Mouse (Mus musculus): ENCODE measurements around the gene Zfp513.
"Not testable (repeated sequence)": the region's sequence is repeated elsewhere in the genome, so short reads cannot be mapped to it uniquely, and the experiment has no call there.

Zfp513 gene

DNA sequence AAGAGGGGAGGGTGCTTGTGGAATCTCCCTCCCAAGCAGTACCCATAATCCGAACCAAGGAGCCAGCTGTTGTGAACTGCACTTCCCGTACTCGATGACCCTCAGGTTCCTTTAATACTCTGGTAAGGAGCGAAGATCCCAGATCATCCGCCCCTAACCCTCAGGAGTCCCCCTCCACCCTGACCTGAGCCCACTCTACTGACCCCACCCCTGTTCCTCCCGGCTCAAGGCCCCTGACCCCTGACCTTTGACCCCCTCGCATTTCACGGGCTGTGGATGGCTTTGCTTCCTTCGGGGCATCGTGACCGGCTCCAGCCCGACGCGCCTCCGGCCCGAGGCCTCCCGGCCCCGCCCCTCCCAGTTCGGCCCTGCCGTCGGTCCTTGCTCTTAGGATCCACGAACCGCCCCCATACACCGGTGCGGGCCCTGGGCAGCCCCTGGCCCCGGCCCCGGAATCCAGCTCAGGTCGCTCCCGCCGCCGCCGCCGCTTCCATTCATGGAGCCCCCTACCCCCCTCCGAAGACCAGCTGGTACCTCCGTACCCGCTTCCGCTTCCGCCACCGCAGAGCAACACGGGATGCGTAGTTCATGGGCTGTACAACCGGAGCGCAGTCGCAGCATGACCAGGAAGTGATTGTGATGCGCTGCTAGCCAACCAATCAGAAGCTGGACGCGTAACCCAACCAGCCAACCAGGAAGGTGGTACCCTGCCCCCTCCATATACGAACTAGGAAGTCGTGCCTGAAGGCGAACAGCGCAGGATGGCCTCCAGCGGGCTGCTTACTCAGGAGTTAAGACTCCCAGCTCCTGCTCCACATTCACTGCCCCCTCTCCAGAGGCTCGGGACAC lies at the start of gene Zfp513:
Gene Zfp513 (minus strand): TSS at position 562 of the 849 bp plus-strand sequence.
- peak; percentile 93 for DNase-seq (ENCODE audit: low read depth, low spot score)

DNA sequence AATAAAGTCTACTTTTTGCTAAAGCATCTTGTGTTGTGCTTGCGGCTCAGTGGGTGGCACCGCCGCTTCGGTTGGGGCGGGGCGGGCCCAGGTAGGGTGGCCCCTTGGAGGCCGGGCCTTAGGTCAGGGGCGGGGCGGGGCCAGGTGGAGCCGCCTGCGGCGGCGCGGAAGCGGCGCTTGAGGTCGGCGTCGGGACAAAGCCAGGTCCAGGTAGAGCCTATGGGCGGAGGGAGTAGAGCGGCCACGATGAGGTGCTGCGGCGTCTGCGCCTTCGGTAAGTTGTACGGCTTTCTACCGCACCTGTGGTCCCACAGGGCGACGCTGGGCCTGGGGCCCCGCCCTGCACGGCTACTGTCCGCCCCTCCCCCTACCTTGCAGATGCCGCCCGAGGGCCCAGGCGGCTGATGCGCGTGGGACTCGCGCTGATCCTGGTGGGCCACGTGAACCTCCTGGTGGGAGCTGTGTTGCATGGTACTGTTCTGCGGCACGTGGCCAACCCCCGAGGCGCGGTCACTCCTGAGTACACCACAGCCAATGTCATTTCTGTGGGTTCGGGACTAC lies 49.5 kb upstream of the Zfp513 start, which contains the start of gene Krtcap3:
Gene Krtcap3 (plus strand): TSS at position 151 of the 561 bp plus-strand sequence.
- DNase-seq (ENCODE audit: low read depth, low spot score) = peak; percentile 27

DNA sequence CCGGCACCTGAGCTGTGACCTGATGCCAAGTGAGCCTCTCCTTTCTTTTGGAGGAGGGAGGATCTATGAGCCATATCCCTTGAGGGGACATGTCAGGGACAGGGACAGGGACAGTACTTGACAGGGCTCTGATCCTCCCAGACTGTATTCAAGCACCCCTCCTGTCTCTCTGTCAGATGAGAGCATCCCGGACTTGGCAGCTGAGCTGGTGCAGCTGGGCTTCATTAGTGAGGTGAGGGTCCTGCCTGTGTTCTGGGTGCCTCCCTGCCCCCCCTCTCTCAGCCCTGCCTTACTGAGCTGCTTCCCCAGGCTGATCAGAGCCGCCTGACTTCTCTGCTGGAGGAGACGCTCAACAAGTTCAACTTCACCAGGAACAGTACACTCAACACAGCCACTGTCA lies 48.6 kb upstream of the Zfp513 start:
- DNase-seq (ENCODE audit: low read depth, low spot score) = no peak

DNA sequence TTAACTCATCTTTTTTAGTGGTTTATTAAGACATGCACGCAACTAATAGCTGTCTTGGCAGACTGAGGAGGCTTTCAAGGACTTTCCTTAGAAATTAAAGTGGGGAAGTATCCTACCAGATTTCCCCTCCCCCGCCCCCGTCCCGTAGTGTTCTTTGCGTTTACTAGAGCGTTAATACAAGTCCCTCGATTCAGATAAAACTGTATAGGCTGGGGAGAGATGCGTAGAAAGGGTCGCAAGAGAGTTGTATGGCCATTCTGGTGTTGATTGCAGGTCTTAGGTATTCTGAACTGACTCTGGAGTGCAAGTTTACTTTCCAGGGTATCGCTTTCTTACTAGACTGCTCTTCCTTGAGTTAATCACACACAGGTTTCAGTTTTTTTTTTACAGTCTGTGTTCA lies 40.1 kb upstream of the Zfp513 start:
- DNase-seq (ENCODE audit: low read depth, low spot score) = no peak

DNA sequence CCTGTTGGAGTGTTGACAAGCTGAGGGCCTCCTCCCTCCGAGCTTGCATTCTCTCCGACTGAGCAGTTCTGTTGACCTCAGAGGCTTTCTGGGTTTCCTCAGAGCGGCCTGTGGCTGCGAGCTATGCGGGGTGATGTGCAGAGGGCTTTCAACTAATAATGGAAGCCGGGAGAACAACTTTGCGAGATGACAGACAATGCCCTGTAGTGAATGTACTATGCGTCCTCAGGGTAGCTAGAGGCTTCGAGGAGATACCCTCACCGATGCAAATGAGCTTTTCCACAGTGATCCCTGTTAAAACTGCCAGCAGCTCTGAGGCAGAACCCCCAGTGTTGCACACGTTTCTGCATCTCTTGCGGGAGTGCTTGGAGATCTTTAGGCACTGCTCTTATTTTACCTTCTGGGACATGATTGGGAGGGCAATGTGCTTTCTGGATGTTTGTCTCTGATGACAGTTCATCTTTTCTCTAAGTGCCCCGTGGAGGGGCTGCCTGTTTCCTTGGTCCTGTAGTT lies 39.5 kb upstream of the Zfp513 start:
- no peak for DNase-seq (ENCODE audit: low read depth, low spot score)

DNA sequence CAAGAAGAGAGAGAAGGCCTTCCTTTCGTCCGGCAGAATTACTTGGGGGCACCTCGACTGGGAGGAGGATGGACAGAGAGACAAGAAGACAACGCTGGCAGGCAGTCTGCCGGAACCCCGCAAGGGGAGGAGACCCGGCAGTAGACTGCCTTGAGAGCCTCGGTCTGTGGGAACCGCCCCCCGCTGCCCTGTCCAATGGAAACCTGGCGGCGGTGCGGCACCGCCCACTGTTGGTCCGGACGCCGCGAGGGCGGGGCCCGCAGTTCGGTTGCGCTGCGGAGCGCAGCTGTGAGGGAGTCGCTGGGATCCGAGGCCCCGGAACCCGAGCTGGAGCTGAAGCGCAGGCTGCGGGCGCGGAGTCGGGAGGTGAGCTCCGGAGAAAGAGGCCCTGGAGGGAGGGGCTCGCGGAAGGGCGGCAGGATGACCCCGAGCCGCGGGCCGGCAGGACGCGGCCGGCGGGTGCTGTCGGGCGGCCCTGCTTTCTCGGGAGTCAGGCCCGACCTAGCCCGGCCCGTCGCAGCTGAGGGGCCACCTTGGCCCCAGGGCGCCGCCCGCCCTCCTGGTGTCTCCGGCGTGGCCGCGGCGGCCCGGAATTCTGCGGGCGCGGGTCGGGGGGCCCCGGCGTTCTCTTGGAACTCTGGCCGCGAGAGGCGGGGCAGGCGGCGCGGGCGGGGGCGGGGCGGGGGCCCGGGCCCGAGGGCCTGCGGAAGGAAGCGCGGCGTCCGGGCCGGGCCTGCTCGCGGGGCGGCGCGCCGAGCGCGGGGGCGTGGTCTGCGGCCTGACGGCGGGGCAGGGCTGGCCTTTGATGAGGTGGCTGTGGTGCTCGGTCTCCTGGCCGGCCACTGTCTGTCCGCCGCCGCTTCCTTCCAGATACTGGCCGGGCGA lies 38.8 kb upstream of the Zfp513 start, which contains the start of the genes Nrbp1 and Gm9970:
Gene Nrbp1 (plus strand): TSS at position 228 of the 885 bp plus-strand sequence.
Gene Gm9970 (minus strand): TSS at position 596 of the 885 bp plus-strand sequence.
- peak; percentile 92 for DNase-seq (ENCODE audit: low read depth, low spot score)

DNA sequence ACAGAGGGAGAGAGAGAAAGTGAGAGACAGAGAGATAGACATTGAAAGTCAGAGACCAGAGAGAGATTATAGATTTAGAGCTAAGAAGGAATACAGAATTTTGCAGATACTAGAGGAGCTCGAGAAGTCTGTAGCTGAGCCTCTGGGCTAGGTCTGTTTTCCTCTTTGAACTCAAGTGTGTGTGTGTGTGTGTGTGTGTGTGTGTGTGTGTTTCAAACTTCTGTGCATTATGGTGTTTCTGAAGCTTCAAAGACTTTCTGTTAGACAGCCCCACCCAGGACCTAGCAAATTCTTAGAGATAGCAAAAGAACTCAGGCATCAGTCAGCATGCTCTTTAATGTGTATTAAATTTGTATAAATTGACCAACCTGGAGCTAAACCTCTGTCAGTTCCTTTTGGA lies 24.5 kb upstream of the Zfp513 start:
- no peak for DNase-seq (ENCODE audit: low read depth, low spot score)

DNA sequence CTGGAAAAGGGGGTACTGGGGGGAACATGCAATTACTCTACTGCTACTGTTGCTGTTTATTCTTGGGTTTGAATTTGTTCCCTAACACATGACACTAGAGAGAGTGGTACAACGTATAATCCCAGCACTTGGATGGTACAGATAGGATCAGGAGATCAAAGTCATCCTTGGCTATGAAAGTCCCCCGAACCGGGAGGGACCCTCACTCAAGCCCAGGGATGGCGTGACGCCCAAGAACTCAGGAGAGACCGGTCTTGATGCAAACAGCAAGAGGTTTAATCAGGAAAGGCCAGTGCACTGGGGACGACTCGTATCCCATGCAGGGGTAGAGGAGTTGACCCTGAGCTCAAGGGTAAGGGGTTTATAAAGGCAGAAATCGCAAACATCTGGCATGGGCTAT lies 20.6 kb upstream of the Zfp513 start:
- no peak for DNase-seq (ENCODE audit: low read depth, low spot score)

DNA sequence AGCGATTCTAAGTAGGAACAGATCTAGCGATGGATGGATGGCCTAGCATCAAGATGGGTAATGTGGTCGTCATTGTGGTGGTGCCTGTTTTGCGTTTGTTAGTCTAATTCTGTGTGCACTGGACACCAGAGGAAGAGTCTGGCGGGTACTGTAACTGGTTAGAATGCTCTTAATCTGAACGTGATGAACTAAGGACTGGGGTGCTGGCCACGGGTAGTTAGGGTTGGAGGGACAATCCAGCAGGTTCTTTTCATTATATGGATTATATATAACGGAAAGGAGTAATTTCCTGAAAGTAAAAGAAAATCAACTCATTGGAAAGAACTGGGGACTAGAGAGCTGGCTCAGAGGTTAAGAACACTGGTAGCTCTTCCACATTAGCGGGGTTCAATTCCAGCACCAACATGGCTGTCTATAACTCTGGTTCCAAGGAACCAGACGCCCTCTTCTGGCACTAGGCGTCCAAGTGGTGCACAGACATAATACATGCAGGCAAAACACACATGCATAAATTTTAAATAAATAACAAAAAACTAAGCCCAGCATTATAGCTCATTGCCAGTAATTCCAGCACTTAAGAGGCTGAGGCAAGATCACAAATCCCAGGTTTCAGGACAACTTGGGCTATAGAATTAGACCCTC lies 19.3 kb upstream of the Zfp513 start:
- DNase-seq (ENCODE audit: low read depth, low spot score) = peak; percentile 59

DNA sequence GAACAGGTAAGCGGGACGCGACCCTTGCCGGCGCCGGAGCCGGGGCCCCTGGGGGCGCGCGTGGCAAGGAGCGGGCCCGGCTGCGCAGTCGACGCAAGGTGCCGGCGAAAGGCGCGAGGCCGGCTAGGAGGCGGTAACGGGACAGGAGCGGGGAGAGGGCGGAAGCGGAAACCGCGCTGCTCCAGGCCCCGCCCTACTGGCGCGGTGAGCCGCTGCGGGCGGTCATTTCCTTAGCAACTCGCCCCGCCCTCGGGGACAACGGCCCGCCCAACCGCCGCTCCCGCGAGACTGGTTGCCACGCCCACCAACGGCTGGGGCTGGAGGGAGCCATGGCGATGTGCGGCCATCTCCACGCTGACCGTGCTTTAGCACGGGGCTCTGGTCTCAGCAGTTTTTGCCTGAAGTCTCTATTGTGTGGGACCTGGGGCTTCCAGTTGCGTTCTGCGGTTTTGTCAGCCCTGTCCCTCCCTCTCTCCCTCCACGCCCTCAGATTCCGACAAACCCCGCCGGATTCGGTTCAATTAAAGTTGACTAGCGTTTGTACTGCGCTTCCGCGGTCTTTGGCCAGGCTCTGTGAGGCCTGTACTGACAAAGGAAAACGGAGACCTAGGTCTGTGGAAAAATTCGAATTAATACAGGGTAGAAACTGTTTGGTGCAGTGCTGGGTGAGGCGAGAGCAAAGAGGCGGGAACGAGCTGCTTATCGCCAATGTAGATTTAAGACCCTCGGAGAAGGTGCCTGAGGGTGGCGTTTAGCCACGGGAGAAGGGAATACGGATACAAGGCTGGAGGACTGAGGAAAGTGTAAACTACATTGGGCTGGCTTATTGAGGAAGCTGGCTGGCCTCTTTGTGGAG lies 18.6 kb upstream of the Zfp513 start, which contains the start of gene Ppm1g:
Gene Ppm1g (minus strand): TSS at position 240 of the 856 bp plus-strand sequence.
- DNase-seq (ENCODE audit: low read depth, low spot score) = peak; percentile 93

DNA sequence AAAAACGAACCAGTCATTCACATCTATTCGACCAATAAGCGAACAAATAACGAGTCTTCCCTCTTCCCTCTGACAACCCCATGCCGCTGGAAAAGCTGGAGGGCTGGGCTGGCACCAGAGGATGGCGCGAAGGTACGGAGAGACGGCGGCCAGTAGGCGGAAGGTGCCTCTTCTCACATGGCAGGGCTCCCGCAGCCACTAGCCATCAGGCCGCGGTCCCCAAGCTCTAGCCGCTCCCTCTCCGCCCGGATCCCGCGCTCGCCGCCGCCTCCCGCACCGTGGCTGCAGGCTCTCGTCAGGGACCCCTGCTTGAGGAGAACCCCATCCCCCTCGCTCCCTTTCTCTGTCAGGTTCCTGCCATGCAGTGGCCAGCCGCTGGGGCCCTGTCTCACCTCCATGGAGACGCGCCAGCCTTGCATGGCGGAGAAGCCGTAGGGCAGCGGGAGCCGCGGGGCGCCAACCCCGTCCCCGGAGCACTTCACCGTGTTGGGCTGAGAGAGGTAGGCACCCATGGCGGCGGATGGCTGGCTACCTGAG lies 17.9 kb upstream of the Zfp513 start:
- DNase-seq (ENCODE audit: low read depth, low spot score) = peak; percentile 38

DNA sequence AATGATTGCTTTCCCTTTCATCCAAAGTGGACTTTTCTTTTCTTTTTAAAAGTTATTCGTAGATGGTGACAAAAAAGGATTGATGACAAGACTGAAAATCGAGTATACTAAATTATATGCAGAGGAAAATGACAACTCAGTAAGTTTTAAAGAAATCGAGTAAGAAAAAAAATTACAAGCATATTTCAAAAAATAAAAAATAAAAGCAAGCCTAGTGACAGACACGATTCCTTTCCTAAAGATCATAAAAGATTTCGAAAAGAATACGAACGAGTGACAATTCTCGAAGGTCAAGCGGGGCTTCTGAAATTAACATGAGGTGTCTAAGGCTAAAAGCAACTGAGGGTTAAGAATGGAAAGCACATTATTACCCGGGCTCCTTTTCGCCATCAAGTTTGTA lies 17.4 kb upstream of the Zfp513 start:
- no peak for DNase-seq (ENCODE audit: low read depth, low spot score)

DNA sequence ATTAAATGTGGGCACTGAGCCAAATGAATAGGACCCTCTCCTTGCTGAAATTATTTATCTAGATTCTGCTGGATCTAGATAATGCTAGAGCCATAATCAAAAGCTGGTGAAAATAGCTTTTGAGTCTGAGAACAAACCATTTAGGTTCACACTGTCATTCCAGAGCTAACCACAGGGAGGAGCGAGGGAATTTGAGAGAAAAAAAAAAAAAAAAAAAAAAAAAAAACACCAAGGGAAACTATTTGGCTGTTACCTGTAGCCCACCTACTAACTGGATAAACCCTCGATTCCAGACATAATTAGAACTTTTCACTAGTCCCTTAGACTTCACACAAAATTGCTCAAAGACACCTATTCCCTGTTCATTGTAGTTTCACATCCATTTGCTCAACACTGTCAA lies 17.0 kb upstream of the Zfp513 start:
- no peak for DNase-seq (ENCODE audit: low read depth, low spot score)

DNA sequence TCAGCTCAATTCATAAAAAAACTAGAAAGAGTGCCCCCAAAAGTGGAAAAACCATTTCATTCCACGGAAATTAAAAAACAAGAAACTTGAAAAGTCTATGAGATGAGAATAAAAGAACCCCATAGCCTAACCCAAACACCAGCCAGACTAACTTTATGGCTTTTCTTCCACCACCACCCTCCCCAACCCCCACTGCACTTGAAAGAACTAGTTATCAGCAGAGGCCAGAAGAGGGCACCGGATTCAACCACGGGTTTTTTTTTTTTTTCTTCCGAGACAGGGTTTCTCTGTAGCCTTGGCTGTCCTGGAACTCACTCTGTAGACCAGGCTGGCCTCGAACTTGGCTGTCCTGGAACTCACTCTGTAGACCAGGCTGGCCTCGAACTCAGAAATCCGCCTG lies 16.2 kb upstream of the Zfp513 start:
- DNase-seq (ENCODE audit: low read depth, low spot score) = no peak

DNA sequence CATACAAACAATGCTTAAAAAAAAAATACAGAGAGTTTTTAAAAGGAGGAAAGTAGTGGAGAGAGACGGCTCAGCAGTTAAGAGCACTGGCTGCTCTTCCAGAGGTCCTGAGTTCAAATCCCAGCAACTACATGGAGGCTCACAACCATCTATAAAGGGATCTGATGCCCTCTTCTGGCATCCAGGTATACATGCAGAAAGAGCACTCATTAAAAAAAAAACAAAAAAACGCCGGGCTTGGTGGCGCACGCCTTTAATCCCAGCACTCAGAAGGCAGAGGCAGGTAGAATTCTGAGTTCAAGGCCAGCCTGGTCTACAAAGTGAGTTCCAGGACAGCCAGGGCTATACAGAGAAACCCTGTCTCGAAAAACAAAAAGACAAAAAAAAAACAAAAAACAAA lies 14.5 kb upstream of the Zfp513 start:
- not testable (repeated sequence) for DNase-seq (ENCODE audit: low read depth, low spot score)

DNA sequence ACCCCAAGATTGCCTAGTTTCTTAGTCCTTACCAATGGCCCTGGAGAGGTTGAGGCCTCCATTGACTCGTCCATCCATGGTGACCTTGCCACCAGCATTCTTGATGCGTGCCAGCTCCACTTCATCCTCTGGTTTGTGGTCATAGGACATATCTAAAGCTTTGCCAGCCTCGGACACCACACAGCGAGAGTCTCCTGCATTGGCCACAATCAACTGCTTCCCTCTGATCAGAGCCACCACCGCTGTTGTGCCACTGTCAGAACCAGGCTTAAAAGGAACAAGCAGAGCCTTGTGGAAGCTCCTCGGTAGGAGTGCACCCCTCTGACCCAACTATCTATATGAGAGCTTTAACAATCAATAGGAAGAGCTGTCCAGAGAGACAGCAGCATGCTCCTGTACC lies 2.3 kb upstream of the Zfp513 start:
- DNase-seq (ENCODE audit: low read depth, low spot score) = no peak

DNA sequence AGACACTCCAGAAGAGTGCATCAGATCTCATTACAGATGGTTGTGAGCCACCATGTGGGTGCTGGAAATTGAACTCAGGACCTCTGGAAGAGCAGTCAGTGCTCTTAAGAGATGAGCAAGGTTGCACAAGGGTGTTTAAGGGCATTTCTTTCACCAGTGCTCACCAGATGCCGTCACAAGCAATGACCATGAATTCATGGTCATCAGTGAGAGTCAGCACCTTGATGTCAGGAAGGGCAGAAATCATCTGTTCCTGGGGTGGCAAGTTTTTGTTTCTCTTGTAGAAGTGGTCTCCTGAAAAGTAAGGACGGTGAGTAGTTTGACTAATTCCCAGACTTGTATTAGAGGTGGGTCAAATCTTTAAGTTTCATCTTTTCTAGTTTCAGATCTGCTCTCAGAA lies 1.8 kb upstream of the Zfp513 start:
- DNase-seq (ENCODE audit: low read depth, low spot score) = no peak

DNA sequence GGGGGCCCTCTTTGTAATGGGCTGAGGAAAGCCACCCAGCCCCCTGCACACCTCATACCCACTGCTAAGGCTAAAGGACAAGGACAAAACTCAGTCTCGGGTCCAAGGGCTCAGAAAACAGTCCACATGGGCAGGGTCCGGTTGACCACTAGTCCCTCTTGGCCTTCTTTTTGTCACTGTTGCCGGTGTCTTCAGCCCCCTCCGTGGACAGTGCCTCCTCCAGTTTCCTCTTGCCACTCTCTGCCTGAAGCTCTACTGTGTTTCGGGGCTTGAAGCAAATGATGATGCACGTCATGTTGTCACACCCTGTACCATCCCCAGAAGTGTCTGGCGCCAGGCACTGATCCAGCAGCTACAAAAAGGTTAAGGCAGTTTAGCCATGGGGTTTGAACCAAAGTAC lies 830 bp upstream of the Zfp513 start:
- DNase-seq (ENCODE audit: low read depth, low spot score) = no peak

DNA sequence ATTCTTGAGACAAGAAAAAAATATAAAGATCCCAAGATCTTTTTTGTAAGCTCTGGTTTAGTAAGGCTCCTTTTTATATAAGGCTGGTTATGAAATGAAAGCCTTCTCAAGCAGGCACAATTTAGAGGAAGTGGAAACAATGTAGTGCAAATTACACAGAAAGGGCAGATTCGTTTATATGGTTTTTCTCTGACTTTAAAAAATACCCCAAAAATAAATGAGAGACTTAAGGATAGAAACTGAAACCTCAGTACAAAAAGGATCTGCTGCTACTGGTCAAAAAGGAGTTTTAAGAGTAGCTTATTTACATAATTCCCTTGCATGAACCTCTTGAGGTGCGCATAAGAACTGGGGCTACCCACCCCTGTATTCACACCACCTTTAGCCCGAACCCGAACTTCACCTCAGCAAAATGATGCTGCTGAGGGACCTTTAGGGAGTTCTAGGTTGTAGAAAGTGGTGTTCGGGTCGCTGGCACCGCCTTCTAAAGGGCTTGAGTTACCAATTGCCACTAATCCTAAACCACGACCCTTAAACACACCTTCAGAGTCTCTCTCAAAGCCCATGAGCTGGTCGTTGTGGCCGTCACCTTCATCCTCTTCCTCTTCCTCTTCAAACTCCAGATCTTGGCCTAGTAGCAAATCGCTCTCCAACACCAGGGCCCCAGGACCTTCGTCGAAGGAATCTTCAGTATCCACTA lies 911 bp downstream of the Zfp513 start:
- no peak for DNase-seq (ENCODE audit: low read depth, low spot score)
